Mouse (Mus musculus) forebrain, embryonic 16.5 days (tissue): Measurements from ENCODE around the gene Setx. TPM values are rescaled to one million over a fixed set of nuclear protein-coding genes. Genes with fewer than 3 reads are reported as not detected.

Experiments used
- ATAC-seq: fragments of 200-750 bp; cut with Nextera tagmentation; 2 replicates; pipeline ENCODE4 v1.8.0; 2017; ENCODE audit warnings: mild to moderate bottlenecking, moderate library complexity
- H3K27ac ChIP-seq: fragments of 300-500 bp; sonication (generic); 2 replicates; pipeline ENCODE4 v1.5.1; 2014; ENCODE audit warnings: low read length, control low read depth
- H3K27me3 ChIP-seq: fragments of 300-500 bp; sonication (generic); replicated peaks from 2 replicates; pipeline ENCODE4 v1.6.1; 2014; ENCODE audit warnings: low read length; ENCODE audit not compliant: control insufficient read depth, insufficient read depth
- H3K36me3 ChIP-seq: fragments of 300-500 bp; sonication (generic); 2 replicates; pipeline ENCODE4 v1.6.1; 2014; ENCODE audit not compliant: control insufficient read depth, insufficient read depth
- H3K4me1 ChIP-seq: fragments of 300-500 bp; sonication (generic); replicated peaks from 2 replicates; pipeline ENCODE4 v1.6.1; 2014; ENCODE audit warnings: low read length; ENCODE audit not compliant: control insufficient read depth, insufficient read depth
- H3K4me2 ChIP-seq: fragments of 300-500 bp; sonication (generic); 2 replicates; pipeline ENCODE4 v1.6.1; 2014; ENCODE audit warnings: mild to moderate bottlenecking, low read length, control low read depth
- H3K4me3 ChIP-seq: fragments of 300-500 bp; sonication (generic); replicated peaks from 2 replicates; pipeline ENCODE4 v1.5.1; 2014; ENCODE audit warnings: mild to moderate bottlenecking, low read length, control low read depth
- H3K9ac ChIP-seq: fragments of 300-500 bp; sonication (generic); replicated peaks from 2 replicates; pipeline ENCODE4 v1.6.1; 2014; ENCODE audit warnings: low read depth, low read length, control low read depth
- H3K9me3 ChIP-seq: fragments of 300-500 bp; sonication (generic); 2 replicates; pipeline ENCODE4 v1.6.1; 2016; ENCODE audit warnings: low read length; ENCODE audit not compliant: control insufficient read depth
- WGBS: fragments of 180-500 bp; shearing (Covaris S2); extraction: QIAGEN DNeasy Blood & Tissue Kit; methylation state at CpG from one replicate; pipeline ENCODE4 v1.1.7; 2014; 5-methylcytosine and 5-hydroxymethylcytosine counted together
- polyA plus RNA-seq: library from polyadenylated mRNA; unstranded; fragments of >200 nt; fragmentation: Nextera tagmentation; extraction: Ambion mirVana; gene quantifications from 2 replicates; pipeline ENCODE4 v1.2.1, GENCODE M21; 2015

The Setx gene
- polyA plus RNA-seq, 1 experiment from 2014 or later, result 14.4 TPM

DNA sequence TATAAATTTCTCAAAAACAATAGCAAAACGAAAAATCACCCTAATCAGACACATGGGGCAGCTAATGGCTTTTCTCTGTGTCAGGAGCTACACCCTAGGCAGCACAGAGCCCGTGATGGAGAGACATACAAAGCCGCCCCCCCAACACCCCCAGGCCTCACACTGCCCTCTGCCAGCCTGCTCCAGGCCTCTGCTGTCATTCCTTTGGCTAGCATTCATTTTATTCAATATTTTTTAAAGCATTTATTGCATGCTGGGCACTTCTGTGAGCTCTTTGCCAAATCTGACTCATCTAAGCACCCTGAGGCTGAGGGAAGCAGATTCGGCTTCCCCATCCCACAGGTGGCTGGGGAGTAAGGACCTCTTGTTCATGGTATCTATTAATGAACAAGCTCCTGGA lies 102.7 kb downstream of the Setx start:
- Histone ChIP-seq H3K27me3 (no peaks in the 10 kb centered on the region), H3K9ac (no peak overlapping the region), H3K4me2 (no peak overlapping the region), H3K27ac (no peak overlapping the region), H3K36me3 (no peaks in the 10 kb centered on the region), H3K9me3 (no peaks in the 10 kb centered on the region), H3K4me1 (peaks cover 11% of the 10 kb centered on the region), H3K4me3 (no peak overlapping the region)
- ATAC-seq, result no peak
- WGBS, result 67% methylated on average over 4 of the region's 4 CpGs

DNA sequence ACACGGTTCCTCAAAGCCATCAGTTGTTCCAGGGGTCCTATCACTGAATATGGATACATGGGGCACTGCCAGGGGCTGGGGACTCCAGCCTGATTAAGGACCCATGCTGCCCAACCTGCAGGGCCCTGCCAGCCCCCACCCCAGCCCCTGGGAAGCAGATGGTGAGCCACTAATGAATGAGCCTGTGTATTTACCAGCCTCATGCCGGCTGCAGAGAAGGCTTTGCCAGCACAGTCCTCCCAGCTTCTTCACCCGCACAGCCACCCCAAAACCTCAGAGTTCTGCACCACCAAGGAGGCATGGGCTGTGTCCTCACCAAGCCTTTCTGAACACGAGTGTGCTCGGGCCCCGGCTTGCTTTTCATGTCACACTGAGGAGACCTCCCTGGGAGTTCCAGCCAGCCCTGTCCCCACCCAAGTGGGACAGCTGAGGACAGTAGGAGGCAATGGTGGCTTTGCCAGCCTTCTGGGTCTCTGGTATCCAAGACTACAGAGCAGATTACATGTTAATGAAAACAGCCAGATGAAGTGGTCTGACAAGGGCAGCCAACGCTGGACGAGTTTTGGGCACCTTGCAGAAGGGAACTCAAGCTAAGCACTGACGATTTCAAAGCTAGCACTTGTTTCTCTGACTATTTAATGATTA lies 106.3 kb downstream of the Setx start:
- H3K4me2 ChIP-seq, result no peak overlapping the region
- H3K9ac ChIP-seq, result no peak overlapping the region
- H3K9me3 ChIP-seq, result no peaks in the 10 kb centered on the region
- H3K4me1 ChIP-seq, result peaks cover 15% of the 10 kb centered on the region
- peak; percentile 93 for ATAC-seq
- H3K36me3 ChIP-seq, result no peaks in the 10 kb centered on the region
- peak overlapping the region; percentile 73 for H3K27ac ChIP-seq
- H3K27me3 ChIP-seq, result no peaks in the 10 kb centered on the region
- WGBS, result 35% methylated on average over 9 of the region's 9 CpGs
- no peak overlapping the region for H3K4me3 ChIP-seq

Other genes with a start within 250 kb of the Setx start
- 0.83 and 0.89 TPM in 2 replicates for gene Barhl1, start 207.5 kb upstream of the Setx start, polyA plus RNA-seq
- gene Cfap77, start 69.1 kb upstream of the Setx start, polyA plus RNA-seq, result 0.20 TPM in 1 of 2 replicates, not detected in the other
- 9.6 and 9.8 TPM in 2 replicates for gene Ttf1, start 63.9 kb upstream of the Setx start, polyA plus RNA-seq
- gene Ntng2, start 128.8 kb downstream of the Setx start, polyA plus RNA-seq, result 9.1 and 10.3 TPM in 2 replicates
- 89.7 and 95.3 TPM in 2 replicates for gene Med27, start 222.6 kb downstream of the Setx start, polyA plus RNA-seq